Mouse (Mus musculus) brain, embryonic 14.5 days (tissue): ENCODE data around the gene Klk1b8.

Source experiments
- CTCF ChIP-seq: fragments of 200-500 bp; IDR thresholded peaks from 2 replicates; pipeline ENCODE4 v1.5.1; 2012; ENCODE audit warnings: inconsistent platforms, mild to moderate bottlenecking, moderate library complexity, borderline replicate concordance; ENCODE audit not compliant: insufficient read depth, insufficient read length; ENCODE audit errors: extremely low read depth
- POLR2A ChIP-seq: fragments of 200-500 bp; IDR thresholded peaks from 2 replicates; pipeline ENCODE4 v1.6.1; 2012; ENCODE audit warnings: mild to moderate bottlenecking, inconsistent platforms, borderline replicate concordance; ENCODE audit not compliant: poor library complexity, insufficient read depth, insufficient read length, severe bottlenecking; ENCODE audit errors: extremely low read depth

GRCm38 (mm10) chr7:43952703-43953102, 2.2 kb downstream of the Klk1b8 start:
- TF ChIP-seq POLR2A (no peak), CTCF (no peak)
